Mouse (Mus musculus): Measurements from ENCODE around the gene Myo6. TPM values are rescaled to one million over a fixed set of nuclear protein-coding genes. Genes with fewer than 3 reads are reported as not detected.
A peak's percentile ranks its signal among the peaks of the same experiment; 100 is the strongest.

The Myo6 gene
- polyA plus RNA-seq, 1 experiment from 2014 or later = 72.7 TPM

DNA sequence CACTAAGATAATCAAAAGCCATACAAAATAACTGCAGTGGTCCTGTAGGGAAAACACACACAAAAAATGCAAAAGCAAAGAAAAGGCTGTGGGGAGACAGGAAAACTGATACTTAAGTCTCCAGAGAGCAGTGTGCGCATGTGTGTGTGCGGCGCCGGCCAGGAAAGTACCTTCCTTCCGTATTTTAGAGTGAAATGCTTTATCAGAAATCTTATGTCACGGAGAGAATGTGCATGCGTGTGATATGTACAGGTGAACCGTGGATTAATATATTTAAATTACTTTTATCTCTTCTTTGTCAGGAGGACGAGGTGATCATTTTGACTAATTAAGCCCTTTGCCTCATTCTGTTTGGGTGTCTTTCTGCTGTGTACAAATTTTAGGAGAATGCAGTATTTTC is 88.4 kb downstream of the Myo6 start:
- WGBS = 94% methylated on average over 9 of the region's 9 CpGs
- Histone ChIP-seq H3K9ac (ENCODE audit: low read depth, low read length) (no peak overlapping the region), H3K9me3 (ENCODE audit: control insufficient read depth, low read length) (no peaks in the 10 kb centered on the region), H3K27me3 (replicated peaks; ENCODE audit: control insufficient read depth, insufficient read depth, low read length) (no peaks in the 10 kb centered on the region), H3K4me1 (ENCODE audit: control insufficient read depth, insufficient read depth, low read length) (no peaks in the 10 kb centered on the region), H3K27ac (ENCODE audit: low read length) (no peak overlapping the region), H3K4me2 (ENCODE audit: low read depth, low read length) (no peak overlapping the region), H3K4me3 (ENCODE audit: low read length) (no peak overlapping the region), H3K36me3 (ENCODE audit: control insufficient read depth, insufficient read depth, low read length) (peaks cover 2% of the 10 kb centered on the region; the same call in 1 of the 2 replicates)
- no peak for ATAC-seq

DNA sequence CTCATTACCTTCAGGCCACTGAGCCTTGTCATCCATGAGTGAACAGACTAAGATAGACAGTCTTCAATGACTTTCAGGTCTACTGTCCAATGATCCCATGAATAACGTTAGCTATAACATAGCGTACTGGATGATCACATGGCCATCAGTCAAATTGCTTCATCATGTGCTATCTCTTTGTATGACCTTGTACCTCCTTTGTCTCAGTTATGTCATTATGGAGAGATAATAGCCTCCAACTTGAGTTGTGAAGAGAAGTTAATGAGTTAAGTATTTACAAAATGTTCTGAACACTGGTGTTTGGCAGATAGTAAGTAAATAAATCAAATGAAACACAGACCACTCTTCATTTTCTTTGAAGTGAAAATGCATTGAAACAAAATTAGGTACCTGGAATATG is 91.7 kb downstream of the Myo6 start:
- H3K27ac ChIP-seq (ENCODE audit: low read length) = no peak overlapping the region
- H3K27me3 ChIP-seq (replicated peaks; ENCODE audit: control insufficient read depth, insufficient read depth, low read length) = no peaks in the 10 kb centered on the region
- H3K4me2 ChIP-seq (ENCODE audit: low read depth, low read length) = no peak overlapping the region
- WGBS = 85% methylated on average over 2 of the region's 2 CpGs
- no peak overlapping the region for H3K9ac ChIP-seq (ENCODE audit: low read depth, low read length)
- peaks cover 2% of the 10 kb centered on the region; the same call in 1 of the 2 replicates for H3K36me3 ChIP-seq (ENCODE audit: control insufficient read depth, insufficient read depth, low read length)
- H3K9me3 ChIP-seq (ENCODE audit: control insufficient read depth, low read length) = no peaks in the 10 kb centered on the region
- no peak overlapping the region for H3K4me3 ChIP-seq (ENCODE audit: low read length)
- no peaks in the 10 kb centered on the region for H3K4me1 ChIP-seq (ENCODE audit: control insufficient read depth, insufficient read depth, low read length)
- ATAC-seq = peak; percentile 48; the same call in 1 of the 2 replicates

DNA sequence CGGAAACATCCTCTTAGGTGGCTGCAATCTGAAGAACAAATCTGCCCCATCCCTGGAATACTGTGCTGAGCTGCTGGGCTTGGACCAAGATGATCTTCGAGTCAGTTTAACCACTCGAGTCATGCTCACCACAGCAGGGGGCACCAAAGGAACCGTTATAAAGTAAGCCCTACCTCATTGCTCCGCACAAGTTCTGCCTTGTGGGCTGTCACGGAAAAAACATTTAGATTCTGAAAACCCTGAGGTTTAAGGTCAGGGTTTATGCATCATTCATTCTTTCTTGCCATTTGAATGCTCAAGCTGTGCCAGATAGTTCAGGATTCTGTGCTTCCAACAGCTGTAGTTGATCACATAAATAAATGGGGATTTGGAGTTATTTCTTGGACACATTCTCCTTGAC is 93.6 kb downstream of the Myo6 start:
- peak; percentile 52 for ATAC-seq

DNA sequence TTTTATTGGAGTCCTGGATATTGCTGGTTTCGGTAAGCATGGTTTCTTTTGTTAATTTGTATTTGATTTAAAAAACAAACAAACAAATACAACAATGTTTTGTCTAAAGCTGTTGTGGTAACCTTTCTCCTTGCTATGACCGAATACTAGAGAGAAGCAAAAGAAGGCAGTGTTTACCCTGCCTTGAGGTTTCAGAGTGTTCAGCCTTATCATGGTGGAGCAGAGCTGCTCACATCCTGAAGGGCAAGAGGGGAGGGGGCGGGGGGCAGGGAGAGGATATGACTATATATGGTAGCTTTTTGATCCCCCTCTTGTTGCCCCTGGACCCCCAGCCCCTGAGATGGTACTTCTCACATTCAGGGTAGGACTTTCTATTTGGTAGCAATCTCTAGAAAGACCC is 96.1 kb downstream of the Myo6 start:
- Histone ChIP-seq H3K27ac (ENCODE audit: low read length) (no peak overlapping the region), H3K9ac (ENCODE audit: low read depth, low read length) (no peak overlapping the region), H3K4me3 (ENCODE audit: low read length) (no peak overlapping the region), H3K36me3 (ENCODE audit: control insufficient read depth, insufficient read depth, low read length) (peaks cover 7% of the 10 kb centered on the region; the same call in 1 of the 2 replicates), H3K4me1 (ENCODE audit: control insufficient read depth, insufficient read depth, low read length) (no peaks in the 10 kb centered on the region), H3K27me3 (replicated peaks; ENCODE audit: control insufficient read depth, insufficient read depth, low read length) (no peaks in the 10 kb centered on the region), H3K4me2 (ENCODE audit: low read depth, low read length) (no peak overlapping the region), H3K9me3 (ENCODE audit: control insufficient read depth, low read length) (no peaks in the 10 kb centered on the region)
- 82% methylated on average over 3 of the region's 3 CpGs for WGBS
- ATAC-seq = no peak

More for the DNA sequence above, 93.6 kb downstream of the Myo6 start:
- Histone ChIP-seq H3K4me3 (ENCODE audit: low read length) (no peak overlapping the region), H3K9ac (ENCODE audit: low read depth, low read length) (no peak overlapping the region), H3K27me3 (replicated peaks; ENCODE audit: control insufficient read depth, insufficient read depth, low read length) (no peaks in the 10 kb centered on the region), H3K9me3 (ENCODE audit: control insufficient read depth, low read length) (no peaks in the 10 kb centered on the region), H3K27ac (ENCODE audit: low read length) (no peak overlapping the region), H3K36me3 (ENCODE audit: control insufficient read depth, insufficient read depth, low read length) (peaks cover 2% of the 10 kb centered on the region; the same call in 1 of the 2 replicates), H3K4me1 (ENCODE audit: control insufficient read depth, insufficient read depth, low read length) (no peaks in the 10 kb centered on the region), H3K4me2 (ENCODE audit: low read depth, low read length) (no peak overlapping the region)
- 54% methylated on average over 6 of the region's 6 CpGs for WGBS

DNA sequence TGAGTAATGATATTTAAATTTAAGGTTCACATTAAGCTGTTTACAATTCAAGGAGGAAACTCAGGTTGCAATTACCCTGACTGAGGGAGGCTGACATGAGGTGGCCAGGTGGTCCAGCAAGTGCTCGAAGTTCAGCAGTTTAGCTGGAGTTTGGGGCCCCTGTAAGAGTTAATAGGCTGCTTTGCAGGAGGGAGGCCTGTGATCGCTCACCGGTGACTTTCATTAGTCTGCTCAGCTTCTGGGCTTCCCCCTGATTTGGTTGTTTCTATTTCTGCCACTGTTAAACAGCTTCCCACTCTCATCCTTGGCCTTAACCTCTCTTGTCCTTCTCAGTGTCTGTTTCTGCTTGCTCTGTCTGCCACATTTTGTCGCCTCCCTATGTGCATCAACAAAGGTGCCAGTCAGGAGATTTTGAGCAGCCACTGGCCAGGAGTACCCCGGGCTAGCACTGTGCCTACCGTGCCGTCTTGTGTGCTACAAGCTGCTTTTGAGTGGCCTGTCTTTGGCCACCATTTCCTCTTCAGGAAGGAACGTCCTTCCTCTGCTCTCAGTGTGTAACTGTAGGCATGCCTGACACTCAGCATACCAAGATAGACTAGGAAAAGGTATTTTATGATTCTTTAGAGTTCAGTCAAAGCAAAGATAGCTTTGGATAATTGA is 97.7 kb downstream of the Myo6 start:
- 43% methylated on average over 8 of the region's 8 CpGs for WGBS

DNA sequence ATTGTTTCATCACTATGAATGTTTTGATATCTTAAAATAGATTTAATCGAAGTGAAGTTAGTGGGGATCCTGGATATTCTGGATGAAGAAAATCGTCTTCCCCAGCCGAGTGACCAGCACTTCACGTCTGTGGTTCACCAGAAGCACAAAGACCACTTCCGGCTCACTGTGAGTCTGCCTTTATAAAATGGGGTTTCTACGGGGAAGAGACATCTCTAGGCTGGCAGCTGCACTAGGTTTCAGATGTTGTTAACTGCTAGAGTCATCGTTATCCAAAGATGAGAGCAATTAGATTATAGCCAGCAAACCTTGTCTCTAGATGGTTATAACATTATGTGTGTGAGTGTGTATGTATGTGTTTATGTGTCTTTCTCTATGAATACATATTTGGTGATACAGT is 101.3 kb downstream of the Myo6 start:
- Histone ChIP-seq H3K4me3 (ENCODE audit: low read length) (no peak overlapping the region), H3K36me3 (ENCODE audit: control insufficient read depth, insufficient read depth, low read length) (peaks cover 10% of the 10 kb centered on the region; the same call in 1 of the 2 replicates), H3K27me3 (replicated peaks; ENCODE audit: control insufficient read depth, insufficient read depth, low read length) (no peaks in the 10 kb centered on the region), H3K27ac (ENCODE audit: low read length) (no peak overlapping the region), H3K4me2 (ENCODE audit: low read depth, low read length) (no peak overlapping the region), H3K4me1 (ENCODE audit: control insufficient read depth, insufficient read depth, low read length) (no peaks in the 10 kb centered on the region), H3K9ac (ENCODE audit: low read depth, low read length) (no peak overlapping the region), H3K9me3 (ENCODE audit: control insufficient read depth, low read length) (no peaks in the 10 kb centered on the region)
- 90% methylated on average over 7 of the region's 7 CpGs for WGBS
- no peak for ATAC-seq

More for the DNA sequence above, 97.7 kb downstream of the Myo6 start:
- Histone ChIP-seq H3K27me3 (replicated peaks; ENCODE audit: control insufficient read depth, insufficient read depth, low read length) (no peaks in the 10 kb centered on the region), H3K4me1 (ENCODE audit: control insufficient read depth, insufficient read depth, low read length) (no peaks in the 10 kb centered on the region), H3K36me3 (ENCODE audit: control insufficient read depth, insufficient read depth, low read length) (0 out of 2 replicates have a peak, but pooled peaks cover 5% of the 10 kb centered on the region), H3K4me3 (ENCODE audit: low read length) (no peak overlapping the region), H3K4me2 (ENCODE audit: low read depth, low read length) (no peak overlapping the region), H3K27ac (ENCODE audit: low read length) (no peak overlapping the region), H3K9me3 (ENCODE audit: control insufficient read depth, low read length) (no peaks in the 10 kb centered on the region), H3K9ac (ENCODE audit: low read depth, low read length) (no peak overlapping the region)
- no peak; the same call in 1 of the 2 replicates for ATAC-seq

DNA sequence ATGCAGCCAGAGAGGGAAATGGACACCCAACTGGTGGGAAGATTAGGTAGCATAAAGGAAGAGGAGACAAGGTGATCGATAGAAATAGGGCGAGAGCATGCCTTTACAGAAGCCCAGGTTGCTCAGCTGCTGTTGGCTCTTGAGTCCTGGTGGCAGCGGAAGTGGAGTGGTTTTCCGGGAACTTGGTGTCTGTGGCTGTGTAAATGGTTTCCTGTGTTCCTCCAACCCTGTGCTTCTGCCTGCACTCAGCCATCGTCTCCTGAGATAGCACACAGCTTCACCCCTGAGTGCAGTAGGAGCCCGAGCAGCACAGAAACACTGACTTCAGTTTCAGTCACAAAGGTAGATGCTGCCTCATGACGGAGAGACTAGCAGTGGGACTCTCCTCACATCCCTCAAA is 101.7 kb downstream of the Myo6 start:
- ATAC-seq = no peak
- Histone ChIP-seq H3K36me3 (ENCODE audit: control insufficient read depth, insufficient read depth, low read length) (peaks cover 10% of the 10 kb centered on the region; the same call in 1 of the 2 replicates), H3K27me3 (replicated peaks; ENCODE audit: control insufficient read depth, insufficient read depth, low read length) (no peaks in the 10 kb centered on the region), H3K9ac (ENCODE audit: low read depth, low read length) (no peak overlapping the region), H3K4me1 (ENCODE audit: control insufficient read depth, insufficient read depth, low read length) (no peaks in the 10 kb centered on the region), H3K9me3 (ENCODE audit: control insufficient read depth, low read length) (no peaks in the 10 kb centered on the region), H3K27ac (ENCODE audit: low read length) (no peak overlapping the region), H3K4me2 (ENCODE audit: low read depth, low read length) (no peak overlapping the region), H3K4me3 (ENCODE audit: low read length) (no peak overlapping the region)
- 88% methylated on average over 7 of the region's 7 CpGs for WGBS

DNA sequence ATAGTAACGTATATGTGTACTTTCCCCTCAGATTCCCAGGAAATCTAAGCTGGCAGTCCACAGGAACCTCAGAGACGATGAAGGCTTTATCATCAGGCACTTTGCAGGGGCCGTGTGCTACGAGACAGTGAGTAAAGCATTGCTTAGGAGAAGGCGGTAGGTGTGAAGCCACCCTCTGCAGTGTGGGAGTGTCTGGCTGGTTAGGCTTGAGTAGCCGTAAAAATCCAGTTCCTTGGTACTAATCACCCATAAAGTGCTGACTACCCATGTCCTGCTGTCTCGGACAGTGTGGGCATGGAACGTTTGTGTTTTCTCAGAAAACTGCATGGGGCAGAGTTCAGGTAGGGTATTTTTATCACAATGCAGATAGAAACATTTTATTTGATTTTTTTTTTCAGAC is 104.8 kb downstream of the Myo6 start:
- no peaks in the 10 kb centered on the region for H3K4me1 ChIP-seq (ENCODE audit: control insufficient read depth, insufficient read depth, low read length)
- H3K27me3 ChIP-seq (replicated peaks; ENCODE audit: control insufficient read depth, insufficient read depth, low read length) = no peaks in the 10 kb centered on the region
- H3K9me3 ChIP-seq (ENCODE audit: control insufficient read depth, low read length) = no peaks in the 10 kb centered on the region
- no peak overlapping the region for H3K4me3 ChIP-seq (ENCODE audit: low read length)
- ATAC-seq = no peak
- H3K4me2 ChIP-seq (ENCODE audit: low read depth, low read length) = no peak overlapping the region
- no peak overlapping the region for H3K9ac ChIP-seq (ENCODE audit: low read depth, low read length)
- peaks cover 11% of the 10 kb centered on the region; the same call in 1 of the 2 replicates for H3K36me3 ChIP-seq (ENCODE audit: control insufficient read depth, insufficient read depth, low read length)
- WGBS = 69% methylated on average over 8 of the region's 8 CpGs
- no peak overlapping the region for H3K27ac ChIP-seq (ENCODE audit: low read length)

DNA sequence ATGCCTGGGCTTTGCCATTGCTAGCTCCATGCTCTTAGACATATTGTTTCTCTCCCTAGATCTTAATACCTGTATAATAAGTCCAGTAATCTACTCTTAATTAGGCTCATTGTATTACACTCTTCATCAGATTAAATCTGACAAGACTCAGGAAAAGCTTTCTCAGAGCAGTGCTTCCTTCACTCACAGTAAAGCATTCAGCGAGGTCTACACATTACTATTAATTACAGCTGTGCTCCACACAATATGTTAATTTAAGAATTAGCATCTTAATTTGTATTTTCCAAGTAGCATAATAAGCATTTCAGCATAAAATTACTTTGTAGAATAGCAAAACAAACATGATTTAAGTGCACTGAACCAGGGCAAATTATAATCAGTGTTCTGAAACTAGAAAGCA is 108.1 kb downstream of the Myo6 start:
- no peak overlapping the region for H3K9ac ChIP-seq (ENCODE audit: low read depth, low read length)
- no peaks in the 10 kb centered on the region for H3K27me3 ChIP-seq (replicated peaks; ENCODE audit: control insufficient read depth, insufficient read depth, low read length)
- H3K27ac ChIP-seq (ENCODE audit: low read length) = no peak overlapping the region
- H3K4me2 ChIP-seq (ENCODE audit: low read depth, low read length) = no peak overlapping the region
- H3K9me3 ChIP-seq (ENCODE audit: control insufficient read depth, low read length) = no peaks in the 10 kb centered on the region
- no peak for ATAC-seq
- WGBS = 94% methylated on average over 1 of the region's 1 CpGs
- peaks cover 17% of the 10 kb centered on the region; the same call in 1 of the 2 replicates for H3K36me3 ChIP-seq (ENCODE audit: control insufficient read depth, insufficient read depth, low read length)
- H3K4me3 ChIP-seq (ENCODE audit: low read length) = no peak overlapping the region
- no peaks in the 10 kb centered on the region for H3K4me1 ChIP-seq (ENCODE audit: control insufficient read depth, insufficient read depth, low read length)

Data from intestine, embryonic 16.5 days (tissue).